Mouse (Mus musculus) left cerebral cortex, postnatal 14 days (tissue): ENCODE measurements around the gene Hivep3. TPM values are rescaled to one million over a fixed set of nuclear protein-coding genes. Genes with fewer than 3 reads are reported as not detected.
A peak's percentile ranks its signal among the peaks of the same experiment; 100 is the strongest.

Experiments used
- DNase-seq, 2 experiments: peaks; one replicate each; pipeline ENCODE4 v3.0.0; 2021 to 2022; ENCODE audit warnings: low spot score in 2 of 2, mixed read lengths in 1 of 2
- intact Hi-C: fragments of 180-260 bp; cut with DNase I; formaldehyde crosslinking; loops from one replicate; pipeline ENCODE4 v1.15.1; 2025
- total RNA-seq, 2 experiments: library from RNA; stranded (reverse); gene quantifications; 2 replicates each; pipeline ENCODE4 v1.2.3; 2021

The Hivep3 gene
- total RNA-seq, 2 experiments from 2014 or later, result 65.4 to 79.8 TPM

DNA sequence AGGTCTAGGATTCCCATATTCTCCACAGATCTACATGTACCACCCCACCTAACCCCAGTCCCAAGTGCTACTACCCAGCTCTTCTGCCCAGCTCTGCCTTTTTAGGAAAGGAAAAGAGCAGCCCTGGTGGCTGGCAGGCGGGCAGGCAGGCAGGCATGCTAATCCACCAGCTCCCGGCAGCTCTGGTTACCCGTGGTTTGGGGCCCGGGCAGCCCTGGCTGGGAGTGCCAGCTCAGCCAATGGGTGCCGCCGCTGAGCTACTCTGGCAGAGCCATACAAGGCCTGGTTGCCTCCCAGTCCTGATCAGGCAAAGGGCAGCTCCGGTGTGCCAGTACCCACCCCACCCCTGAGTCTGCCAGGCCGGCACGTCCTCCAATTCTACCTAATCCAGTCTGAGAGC lies 409.3 kb downstream of the Hivep3 start:
- intact Hi-C loops, result no loop called here
- DNase-seq, result no peak

DNA sequence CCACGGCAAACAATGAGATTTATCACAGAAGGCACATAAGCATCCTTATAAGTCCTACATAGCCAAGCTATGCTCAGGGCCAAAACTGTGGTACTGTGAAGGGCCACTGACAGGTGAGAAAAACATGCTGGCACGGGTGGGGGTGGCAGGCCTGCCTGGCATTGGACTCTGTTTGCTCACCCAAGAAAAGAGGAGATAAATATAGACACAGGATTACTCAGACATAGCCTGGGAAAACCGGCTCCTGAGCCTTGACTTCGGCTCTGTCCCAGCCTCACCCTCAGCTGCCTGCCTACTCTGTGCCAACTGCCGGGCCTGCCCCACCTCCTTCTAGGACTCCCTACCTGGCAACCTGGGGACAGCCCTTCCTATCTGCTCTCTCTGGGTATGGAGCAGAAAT lies 410.8 kb downstream of the Hivep3 start:
- intact Hi-C loops, result no loop called here
- DNase-seq, result peak in 1 of 2 experiments; percentile 58

DNA sequence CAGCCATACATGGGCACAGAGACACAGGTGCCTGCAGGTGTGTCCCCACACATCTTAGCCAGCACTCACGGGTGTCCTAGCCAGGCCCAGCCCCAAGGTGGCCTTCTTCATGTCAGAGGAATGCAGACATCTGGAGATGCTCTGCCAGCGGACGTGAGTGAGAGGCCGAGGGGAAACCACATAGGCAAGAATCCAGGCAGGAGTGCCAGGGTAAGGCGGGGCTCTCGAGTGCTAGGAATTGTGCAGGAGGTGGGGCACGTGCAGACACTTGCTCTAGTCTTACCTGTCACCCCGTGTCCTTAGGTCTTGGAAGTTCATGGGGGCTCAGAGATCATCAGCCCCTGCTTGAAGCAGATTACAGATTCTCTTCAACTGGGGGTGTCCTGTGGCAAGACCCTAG lies 412.3 kb downstream of the Hivep3 start:
- intact Hi-C loops, result no loop called here
- no peak for DNase-seq

DNA sequence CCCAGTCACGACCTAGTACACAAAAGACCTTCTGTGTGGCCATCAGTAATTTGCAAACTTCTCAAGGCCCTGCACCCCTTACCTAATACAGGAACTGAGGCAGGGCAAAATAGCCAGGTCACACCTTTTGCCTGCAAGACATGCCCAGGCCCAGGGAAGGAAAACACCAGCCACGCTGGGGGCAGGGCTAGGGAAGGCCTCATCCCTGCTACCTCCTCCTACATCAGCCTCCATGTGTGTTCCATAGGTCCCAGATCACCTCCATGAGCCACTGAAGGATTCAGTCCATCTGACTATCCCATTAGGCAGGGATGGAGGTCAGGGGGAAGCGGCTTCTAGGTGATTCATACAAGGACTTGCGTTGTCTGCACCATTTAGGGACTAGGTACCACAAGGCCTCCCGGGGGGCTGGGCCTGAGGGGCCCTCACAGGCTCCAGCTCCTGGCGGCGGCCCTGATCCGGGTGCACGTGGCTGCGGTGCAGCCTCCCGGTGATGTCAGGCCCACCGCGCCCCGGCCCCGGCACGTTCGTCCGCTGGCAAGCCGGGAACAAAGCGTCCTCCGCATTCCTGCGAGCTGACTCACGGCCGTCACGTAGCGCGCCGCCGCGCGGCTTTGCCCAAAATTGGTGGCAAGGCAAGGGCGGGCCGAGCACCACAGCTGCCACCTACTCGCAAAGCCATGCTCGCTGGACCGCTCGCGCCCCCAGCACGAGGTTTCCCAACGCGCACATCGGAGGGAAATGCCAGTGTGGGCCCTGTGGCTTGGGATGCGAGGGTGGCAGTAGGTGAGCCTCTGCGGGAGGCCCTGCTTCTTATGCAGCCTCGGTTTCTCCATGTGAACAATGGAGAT lies 414.9 kb downstream of the Hivep3 start:
- intact Hi-C loops, result no loop called here
- DNase-seq, result peak; percentile 80 to 83

DNA sequence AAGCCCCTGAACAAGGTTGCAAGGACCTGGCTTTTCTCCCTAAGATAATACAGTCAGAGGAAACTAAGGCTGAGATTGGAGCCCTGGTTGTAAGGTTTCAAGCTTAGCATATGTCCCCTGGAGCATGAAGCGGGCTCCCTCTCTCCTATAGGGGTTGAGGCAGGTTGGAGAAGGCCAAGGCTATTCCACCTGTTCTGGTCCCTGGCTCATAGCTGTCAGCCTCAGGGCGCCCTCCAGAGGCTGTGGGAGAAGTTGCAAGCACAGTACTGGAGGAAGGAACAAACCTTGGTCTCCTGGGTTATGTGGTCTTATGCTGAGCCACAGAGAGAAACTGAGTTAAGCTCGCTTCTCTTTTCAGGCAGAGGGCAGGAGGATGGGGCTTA lies 415.5 kb downstream of the Hivep3 start:
- DNase-seq, result peak in 1 of 2 experiments; percentile 37
- intact Hi-C loops, result no loop called here

DNA sequence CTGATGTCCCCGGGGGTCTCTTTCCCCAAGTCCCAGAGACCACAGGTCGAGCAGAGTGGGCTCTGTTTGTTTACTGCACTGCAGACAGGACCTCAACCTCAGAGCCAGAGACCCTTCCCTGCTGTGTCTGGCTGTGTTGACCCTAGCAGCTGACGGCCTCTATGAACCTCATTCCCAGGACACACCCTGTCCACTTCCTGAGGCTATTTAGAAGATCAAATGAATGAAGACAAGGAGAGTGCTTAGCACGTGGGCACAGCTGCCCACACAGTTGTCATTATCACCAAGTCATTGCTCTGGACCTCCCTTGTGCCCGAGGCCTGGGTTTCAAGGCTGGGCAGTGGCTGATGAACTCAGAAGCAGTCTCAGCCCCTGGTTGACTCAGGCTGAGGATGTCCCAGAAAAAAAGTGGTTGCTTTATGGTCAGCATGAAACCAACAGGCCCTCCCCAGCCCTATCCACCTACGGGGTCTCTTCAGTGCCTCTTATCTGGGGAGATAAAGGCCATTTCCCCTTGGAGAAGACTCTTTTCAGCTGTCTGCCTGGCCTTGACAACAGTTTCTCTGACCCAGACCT lies 416.8 kb downstream of the Hivep3 start:
- intact Hi-C loops, result no loop called here
- no peak for DNase-seq

DNA sequence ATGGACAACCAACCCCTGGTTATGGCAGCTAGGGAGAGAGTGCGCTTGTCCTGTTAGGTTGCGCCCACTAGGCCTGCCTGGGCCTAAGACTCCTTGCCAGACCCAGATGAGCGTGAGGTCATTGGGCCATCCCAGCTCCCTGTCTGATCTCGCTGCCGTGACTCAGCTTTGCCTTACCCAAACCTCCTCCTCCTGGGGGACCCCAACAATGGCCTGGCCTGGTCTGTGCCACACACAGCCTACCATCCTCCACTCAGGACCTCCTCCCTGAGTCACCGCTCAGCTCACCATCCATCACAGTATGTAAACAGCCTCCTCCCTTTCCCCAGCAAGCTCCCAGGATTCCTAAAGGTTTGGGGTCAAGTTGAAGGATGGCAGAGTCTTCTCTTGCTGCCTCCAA lies 418.3 kb downstream of the Hivep3 start:
- no peak for DNase-seq
- intact Hi-C loops, result no loop called here

DNA sequence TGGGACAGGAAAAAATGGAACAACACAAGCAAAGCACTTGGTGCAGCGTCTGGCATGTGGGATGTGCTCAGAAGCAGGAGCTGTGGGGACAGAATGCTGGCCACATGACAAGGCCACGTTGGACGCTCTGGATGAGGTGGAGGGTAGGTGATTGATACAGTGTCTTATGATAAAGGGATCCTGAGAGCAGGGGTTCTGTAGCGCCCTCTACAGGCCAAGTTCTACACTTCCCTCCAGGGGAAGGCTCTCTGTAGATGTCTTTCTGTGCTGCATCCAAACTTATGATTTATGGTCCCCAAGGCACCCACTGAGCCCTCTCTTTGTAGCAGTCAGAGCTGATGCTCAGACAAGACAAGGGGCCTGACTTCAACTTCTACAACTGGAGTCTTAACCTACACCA lies 419.1 kb downstream of the Hivep3 start:
- no peak for DNase-seq
- intact Hi-C loops, result no loop called here

DNA sequence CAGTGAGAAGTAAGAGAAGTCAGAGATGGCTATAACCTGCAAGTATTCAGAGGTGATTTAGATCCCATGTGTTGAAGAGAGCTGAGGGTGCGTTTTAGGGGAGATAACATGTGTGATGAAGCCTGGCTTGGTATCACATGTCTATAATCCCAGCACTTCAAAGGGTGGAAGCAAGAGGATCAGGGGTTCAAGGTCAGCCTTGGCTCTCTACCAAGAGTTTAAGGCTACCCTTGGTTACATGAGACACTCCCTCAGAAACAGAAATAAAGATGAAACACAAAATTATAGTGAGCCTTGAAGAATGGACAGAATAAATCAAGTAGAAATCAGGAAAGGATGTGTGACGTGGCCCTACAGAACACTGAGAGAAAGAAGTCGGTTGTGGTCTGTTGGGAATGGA lies 420.2 kb downstream of the Hivep3 start:
- no peak for DNase-seq
- intact Hi-C loops, result no loop called here

DNA sequence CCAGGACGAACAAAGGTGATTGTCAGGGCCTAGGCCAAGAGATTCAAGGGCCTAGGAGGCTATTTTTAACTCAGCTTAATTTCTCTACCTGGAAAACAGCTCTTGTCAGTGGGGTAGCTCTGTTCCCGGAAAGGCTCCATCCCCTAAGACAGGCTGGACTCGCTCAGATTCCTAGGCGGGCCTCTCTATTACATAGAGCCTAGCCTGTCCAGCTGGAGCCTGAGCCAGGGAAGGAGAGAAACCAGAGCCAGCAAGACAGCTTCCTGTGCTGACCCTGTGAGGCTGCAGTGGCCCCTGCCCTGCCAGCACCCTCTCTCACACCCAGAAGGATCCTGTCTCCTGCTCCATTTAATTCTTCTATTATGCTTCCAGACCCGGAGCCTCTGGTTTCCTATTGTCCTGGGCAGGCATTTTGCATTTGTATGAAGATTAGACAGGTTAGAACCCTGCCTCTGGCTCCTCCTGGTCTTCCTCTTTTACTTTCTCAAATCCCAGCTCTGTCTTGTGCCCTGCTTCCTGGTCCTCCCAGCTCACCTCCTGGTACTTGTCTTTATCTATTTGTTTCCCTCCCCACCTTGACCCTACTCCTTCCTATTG lies 425.2 kb downstream of the Hivep3 start:
- DNase-seq, result no peak
- intact Hi-C loops, result no loop called here

DNA sequence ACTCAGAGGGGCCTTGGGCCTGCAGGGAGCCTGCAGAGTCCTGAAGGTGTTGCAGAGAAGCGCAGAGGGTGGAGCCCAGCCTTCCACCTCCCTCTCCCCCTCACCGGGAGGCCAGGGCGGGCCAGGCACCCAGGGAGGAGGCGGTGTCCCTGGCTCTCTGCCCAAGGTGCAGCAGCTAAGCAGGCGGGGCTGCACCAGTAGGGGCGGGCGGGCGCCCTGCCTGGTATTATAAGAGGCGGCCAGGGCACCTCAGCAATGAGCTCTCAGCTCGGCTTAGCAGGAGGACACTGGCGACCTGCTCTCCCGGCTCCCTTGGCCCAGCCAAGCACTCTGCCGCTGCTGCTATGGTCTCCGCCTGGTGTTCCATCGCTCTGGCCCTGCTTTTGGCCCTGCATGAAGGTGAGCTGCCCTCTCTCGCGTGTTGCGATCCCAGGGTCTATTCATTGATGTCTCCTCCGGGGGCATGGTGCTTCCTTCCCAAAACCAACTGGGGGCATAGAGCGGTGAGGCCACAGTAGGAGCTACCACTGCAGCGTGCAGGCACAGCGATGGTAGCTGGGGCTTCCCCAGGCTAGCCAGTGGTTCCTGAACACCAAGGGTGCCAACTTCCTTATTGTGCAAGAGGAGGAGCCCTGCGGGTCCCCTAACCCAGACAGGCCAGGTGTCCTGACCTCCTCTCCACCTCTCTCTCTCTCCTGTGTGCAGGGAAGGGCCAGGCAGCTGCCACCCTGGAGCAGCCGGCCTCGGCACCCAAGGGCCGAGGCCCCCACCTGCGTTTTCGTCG lies 427.8 kb downstream of the Hivep3 start, which contains the start of gene Edn2:
TSS of gene Edn2 (plus strand) at position 41 of the 784 bp plus-strand sequence.
- intact Hi-C loops, result no loop called here
- no peak for DNase-seq

DNA sequence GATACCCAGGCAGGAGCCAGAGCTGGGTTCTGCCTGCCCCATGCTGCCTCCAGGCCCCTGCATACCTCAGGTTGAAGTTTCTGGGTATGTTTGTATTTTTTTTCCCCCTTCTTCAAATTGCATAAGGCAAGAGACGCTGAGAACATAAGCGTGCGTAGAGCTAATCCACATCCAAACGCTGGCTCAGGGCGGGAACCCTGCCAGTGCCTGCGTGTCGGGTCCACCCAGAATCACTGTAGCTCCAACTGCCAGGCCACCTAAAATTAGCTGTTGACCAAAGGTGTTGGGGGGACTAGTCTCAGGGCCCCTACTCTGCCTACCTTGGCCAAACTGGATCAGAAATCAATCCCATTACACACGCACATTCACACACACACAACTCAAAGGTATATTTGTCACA lies 429.0 kb downstream of the Hivep3 start:
- intact Hi-C loops, result no loop called here
- DNase-seq, result no peak

DNA sequence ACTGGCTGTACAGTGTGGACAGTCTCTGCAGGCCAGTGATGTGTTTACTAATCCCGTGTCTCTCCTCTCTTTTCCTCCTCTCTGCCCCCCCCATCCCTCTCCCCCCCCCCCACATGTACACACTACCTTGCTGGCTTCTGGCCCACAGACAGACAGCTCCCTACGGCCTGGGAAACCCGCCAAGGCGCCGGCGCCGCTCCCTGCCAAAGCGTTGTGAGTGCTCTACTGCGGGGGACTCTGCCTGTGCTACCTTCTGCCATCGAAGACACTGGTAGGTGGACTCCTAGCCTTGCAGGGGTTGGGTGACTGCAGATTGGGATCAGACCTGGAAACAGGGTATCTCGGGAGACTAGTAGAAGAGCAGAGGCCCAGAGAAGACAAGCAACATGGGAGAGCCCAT lies 429.7 kb downstream of the Hivep3 start:
- intact Hi-C loops, result no loop called here
- DNase-seq, result peak; percentile 61 to 69

DNA sequence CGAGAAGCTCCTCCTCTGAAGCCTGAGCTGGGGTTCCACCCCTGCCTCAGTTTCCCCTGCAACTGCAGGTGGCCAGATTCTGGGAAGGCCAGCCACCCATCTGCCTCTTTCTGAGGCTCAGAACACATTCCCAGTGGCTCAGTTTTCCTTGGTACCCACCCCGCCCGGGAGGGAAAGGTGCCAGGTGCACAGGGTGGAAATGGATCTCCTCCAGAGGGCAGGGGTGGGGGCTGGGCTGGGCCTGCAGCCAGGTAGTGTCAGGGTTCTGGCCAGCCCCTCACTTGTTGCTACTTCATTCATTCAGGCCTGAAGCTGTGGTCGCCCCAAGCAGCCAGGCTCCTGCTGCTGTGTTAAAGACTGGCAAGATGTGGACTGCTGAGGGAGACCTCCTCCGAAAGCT lies 430.7 kb downstream of the Hivep3 start:
- DNase-seq, result no peak
- intact Hi-C loops, result no loop called here

DNA sequence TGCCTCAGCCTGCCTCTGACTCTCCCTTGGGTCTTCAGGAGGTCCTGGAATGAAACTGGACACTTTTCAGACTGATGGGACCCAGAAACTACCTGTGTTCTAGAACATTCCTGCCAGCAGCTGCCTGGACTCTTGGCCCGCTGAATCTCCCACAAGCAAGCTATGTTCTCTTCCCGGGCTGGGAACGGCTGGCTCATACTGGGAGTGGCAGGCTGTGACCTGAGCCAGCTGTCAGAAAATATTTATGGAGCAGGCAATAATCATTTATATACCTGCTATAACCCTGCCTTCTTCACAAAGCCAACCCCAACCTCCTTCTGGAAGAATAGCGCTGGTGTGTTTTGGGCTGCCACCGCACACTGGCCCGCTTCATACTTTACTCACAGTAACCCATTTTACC lies 434.2 kb downstream of the Hivep3 start:
- DNase-seq, result no peak

DNA sequence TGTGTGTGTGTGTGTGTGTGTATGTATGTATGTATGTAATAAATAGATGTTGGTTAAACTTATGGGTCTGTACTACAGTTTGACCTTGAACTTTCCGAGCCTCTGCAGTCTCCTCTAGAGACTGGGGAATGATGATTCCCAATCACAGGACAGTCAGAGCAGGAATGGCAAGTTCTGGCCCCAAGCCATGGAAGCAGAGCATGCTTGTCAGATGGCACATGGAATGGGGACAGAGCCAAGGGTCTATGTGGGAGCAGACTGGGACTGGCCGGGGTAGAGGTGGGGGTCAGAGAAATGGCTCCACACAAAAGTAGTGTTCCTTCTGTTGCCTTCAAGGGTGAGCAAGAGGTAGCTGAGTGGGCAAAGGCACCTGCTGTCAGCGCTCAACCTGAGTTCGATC lies 434.8 kb downstream of the Hivep3 start:
- DNase-seq, result no peak
- intact Hi-C loops, result no loop called here

More for the DNA sequence above, 434.2 kb downstream of the Hivep3 start:
- intact Hi-C loops, result no loop called here

DNA sequence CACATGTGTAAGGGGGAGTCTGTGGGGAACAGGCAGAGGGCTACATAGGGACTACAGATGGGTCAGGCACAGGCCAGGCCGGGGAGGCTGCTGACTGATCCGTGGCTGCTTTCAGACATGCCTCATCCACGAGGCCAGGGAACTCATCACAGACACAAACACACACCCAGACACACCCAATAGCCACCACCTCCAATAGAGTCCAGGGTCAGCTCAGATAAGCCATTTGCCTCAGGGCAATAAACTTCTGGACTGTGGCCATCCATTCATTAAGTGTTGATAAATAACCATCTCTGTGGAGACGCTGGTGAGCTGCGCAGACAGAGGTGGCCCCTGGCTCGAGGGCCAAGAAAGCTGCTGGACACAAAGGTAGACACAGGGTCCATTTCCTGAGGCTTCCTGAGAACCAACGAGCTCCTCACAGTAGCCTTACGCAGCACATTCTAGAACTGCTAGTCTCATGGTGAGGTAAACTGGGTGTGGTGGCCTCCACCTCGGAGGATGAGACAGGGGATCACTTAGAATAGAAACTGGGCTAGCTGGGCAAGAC lies 436.9 kb downstream of the Hivep3 start:
- intact Hi-C loops, result no loop called here
- DNase-seq, result no peak

DNA sequence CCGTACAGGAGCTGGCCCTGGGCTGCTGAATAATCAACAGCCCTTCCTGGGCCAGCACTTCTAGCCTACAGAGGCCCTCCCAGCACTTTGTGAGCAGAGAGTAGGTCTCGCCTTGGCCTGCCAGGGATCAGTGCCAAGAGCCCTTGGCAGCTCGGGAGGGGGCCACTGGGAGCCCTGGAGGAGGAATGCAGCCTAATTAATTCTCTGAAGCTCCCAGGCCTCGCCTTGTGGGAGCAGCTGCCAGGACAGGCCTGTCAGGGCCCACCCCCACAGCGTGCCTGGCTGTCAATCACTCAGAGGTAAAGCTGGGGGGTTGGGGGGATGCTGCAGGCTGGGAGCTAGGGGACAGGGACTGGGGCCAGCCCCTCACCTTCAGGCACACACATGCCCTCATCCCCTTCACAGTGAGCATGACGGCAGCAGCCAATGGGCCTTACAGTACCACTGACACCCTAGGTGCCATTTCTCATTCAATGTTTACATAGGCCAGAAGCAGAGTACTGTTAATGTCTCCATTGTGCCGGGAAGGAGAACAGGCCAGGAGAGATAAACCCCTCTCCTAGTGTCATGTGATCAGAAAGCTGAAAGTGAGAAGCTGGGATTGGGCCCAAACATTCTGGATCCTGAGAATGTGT lies 438.6 kb downstream of the Hivep3 start:
- DNase-seq, result peak in 1 of 2 experiments; percentile 43
- intact Hi-C loops, result no loop called here

DNA sequence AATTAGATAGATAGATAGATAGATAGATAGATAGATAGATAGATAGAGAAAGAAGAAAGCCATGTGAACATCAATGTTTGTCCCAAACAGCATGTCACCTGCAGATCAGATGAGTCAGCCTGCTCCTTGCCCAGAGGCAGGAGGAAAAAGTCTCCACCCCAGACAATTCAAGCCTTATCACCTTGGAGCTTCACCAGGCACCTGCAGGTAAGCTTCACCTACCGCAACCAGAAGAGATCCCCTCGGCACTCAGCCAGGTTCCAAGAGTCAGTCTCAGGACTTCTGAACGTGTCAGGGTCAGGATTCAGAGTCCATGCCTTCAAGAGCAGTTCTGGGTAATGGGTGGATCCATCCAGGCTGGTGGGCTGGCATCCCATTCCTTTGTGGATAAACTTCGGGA lies 445.5 kb downstream of the Hivep3 start:
- DNase-seq, result no peak
- intact Hi-C loops, result no loop called here
